Mouse (Mus musculus): Measurements from ENCODE around the gene Fzd10.

Gene Fzd10

DNA sequence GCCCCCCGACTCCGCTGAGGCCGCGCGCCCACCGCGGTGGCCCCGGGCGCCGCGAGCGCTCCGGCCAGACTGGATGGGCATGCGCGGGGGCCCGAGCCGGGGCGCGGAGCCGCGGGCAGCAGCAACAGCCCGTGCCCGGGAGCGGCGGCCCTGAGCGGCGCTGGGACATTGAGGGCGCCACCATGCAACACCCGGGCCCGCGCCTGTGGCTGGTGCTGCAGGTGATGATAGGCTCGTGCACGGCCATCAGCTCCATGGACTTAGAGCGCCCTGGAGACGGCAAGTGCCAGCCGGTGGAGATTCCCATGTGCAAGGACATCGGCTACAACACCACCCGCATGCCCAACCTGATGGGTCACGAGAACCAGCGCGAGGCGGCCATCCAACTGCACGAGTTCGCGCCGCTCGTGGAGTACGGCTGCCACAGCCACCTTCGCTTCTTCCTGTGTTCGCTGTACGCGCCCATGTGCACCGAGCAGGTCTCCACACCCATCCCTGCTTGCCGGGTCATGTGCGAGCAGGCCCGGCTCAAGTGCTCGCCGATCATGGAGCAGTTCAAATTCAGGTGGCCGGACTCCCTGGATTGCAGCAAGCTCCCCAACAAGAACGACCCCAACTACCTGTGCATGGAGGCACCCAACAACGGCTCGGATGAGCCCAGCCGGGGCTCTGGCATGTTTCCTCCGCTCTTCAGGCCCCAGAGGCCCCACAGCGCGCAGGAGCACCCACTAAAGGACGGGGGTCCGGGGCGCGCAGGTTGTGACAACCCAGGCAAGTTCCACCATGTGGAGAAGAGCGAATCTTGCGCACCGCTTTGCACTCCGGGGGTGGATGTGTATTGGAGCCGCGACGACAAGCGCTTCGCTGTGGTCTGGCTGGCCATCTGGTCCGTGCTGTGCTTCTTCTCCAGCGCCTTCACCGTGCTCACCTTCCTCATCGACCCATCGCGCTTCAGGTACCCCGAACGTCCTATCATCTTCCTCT is 684 bp downstream of the Fzd10 start:
- no peak for DNase-seq (ENCODE audit: low read depth in 1 of 2, low spot score in 2 of 2)

DNA sequence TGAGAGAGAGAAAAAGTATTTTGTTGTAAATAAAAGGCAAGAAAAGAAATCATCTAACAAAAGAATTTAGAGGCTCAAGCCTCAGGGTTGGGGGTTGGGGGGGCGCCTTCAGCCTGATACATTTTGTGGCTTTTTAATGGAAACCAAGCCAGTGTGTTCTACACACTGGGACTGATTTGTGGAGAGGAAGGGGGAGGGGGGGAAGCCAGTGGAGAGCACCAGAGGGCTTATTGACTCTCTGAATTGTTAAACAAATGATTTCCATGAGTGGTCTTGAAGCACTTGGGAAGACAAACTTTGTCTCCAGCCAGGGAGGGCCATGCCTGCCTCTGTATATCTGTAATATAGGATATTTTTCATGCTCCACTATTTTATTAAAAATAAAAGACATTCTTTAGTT is 3.0 kb downstream of the Fzd10 start:
- no peak for DNase-seq (ENCODE audit: low read depth in 1 of 2, low spot score in 2 of 2)

DNA sequence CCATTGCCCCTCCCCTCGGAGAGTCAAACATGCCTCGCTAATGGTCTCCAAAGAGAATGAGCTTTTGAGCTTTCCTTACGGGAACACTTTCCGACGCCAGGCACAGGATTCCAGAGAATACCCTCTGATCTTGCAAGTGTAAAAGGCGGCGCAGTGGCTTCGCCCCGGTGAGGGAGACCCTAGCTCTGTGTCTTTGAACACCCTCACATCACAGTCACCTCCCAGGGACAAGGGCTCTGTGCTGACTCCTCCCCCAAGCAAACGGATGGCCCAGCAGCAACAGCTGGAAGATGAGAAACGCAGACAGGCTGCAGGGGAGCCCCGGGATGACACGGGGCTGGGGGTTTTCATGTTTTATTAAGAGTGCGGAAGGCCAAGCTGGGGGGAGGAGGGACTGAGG is 6.0 kb downstream of the Fzd10 start:
- no peak for DNase-seq (ENCODE audit: low read depth in 1 of 2, low spot score in 2 of 2)

DNA sequence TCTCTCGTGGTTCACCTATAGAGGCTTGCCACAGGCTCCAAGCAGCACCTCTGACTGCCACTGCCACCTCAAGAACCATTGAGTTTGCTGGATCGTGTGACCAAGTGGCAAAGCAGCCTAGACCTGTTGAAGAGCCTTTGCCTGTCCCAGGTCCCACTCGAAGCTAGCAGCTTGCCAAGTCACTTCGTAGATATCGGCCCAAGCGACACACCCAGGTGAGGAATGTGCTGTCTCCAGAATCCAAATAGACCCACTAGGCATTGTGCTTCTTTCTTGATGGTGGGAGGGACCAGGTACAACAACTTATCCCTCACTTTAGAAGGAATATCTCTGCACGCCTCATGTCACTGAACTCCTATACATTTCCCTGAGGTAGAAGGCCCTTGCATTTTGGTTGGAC is 8.4 kb downstream of the Fzd10 start:
- no peak for DNase-seq (ENCODE audit: low read depth in 1 of 2, low spot score in 2 of 2)

DNA sequence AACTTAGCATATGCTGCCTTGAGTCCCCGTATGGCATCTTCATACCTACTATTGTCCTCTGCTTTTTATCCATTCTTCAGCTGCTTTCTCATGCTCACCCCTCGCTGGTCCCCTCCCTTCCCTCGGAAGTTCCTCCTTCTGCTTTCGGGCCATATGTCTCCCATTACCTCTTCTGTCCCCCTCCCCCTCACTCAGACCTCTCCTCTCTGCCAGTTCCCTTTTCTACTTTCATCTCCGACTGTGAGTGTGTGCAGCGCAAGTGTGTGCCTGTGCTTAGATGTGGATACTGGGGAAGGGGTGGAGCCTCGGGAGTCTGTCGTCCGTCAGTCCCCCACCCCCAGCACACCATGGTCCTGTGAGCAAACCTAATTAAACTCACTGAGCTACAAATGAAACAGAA is 17.0 kb downstream of the Fzd10 start:
- peak; percentile 11 to 24 for DNase-seq (ENCODE audit: low read depth in 1 of 2, low spot score in 2 of 2)

DNA sequence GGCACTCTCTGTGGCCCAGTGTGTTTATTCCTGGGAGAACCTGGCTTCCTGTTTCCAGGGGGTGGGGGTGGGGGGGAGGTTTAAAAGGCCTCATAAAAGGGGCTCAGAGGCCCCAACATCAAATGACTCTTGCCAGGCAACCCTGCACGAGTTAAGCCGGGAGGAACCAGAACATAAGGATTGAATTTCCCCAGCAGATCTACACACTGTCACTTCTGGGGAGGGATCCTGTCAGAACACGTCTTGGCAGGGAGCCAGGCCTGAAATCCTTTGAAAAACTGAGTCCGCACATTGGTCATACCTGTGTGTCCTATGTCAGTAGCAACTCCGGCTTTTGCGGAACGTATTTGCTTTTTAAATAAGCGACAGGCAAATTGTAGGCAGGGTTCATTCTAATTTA is 19.3 kb downstream of the Fzd10 start:
- DNase-seq (ENCODE audit: low read depth in 1 of 2, low spot score in 2 of 2): no peak

DNA sequence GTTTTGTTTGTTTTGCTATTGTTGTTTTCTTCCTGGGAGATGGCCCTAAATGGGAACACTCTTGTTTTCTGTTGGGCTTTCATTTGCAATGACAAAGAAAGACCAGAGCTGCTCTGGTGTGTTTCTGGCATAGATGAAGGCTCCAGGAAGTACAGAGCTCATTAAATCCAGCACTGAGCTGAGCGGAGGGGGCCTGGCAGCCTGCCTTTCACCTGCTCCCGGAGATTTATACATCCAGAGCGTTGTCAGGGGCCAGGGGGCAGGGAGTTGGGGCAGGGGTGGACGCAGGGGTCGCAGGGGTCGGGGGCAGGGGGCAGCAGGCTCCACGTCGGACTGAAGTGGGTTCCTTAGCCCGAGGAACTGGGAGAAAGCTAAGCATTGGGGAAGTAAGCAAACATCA is 19.8 kb downstream of the Fzd10 start:
- DNase-seq (ENCODE audit: low read depth in 1 of 2, low spot score in 2 of 2): no peak

DNA sequence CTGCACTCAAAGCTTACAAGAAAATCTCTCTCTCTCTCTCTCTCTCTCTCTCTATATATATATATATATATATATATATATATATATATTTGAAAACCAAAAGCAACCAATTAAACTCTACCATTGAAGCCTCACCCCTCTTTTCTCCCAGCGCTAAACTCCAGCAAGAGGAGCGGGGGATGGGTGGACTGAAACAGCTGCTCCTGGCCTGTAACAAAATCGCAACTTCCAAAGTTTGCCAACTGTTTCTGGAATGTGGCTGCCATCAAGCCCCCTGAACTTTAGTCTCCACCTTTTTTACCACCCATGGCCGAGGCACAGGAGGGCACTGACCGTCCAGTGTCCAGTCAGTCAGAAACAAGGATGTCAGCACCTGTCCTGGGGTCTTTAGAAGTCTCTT is 27.1 kb downstream of the Fzd10 start:
- no peak for DNase-seq (ENCODE audit: low read depth in 1 of 2, low spot score in 2 of 2)

DNA sequence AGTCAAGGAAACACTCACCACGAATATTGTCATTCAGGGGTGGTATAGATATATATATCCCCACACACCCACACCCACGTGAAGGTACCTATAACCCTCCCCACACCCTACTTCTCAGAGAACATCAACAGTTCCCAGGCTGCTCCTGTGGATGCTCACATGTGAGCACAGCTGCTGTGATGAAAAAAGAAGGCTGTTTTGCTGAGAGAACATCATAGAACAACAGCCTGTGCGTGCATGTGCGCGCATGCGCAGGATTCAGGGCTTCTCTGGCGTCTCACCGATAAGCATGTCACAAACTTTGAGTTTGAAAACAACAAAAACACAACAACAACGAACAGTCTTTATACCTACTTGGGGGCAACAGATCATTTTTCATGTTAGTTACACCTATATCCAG is 36.0 kb downstream of the Fzd10 start:
- DNase-seq (ENCODE audit: low read depth in 1 of 2, low spot score in 2 of 2): no peak

DNA sequence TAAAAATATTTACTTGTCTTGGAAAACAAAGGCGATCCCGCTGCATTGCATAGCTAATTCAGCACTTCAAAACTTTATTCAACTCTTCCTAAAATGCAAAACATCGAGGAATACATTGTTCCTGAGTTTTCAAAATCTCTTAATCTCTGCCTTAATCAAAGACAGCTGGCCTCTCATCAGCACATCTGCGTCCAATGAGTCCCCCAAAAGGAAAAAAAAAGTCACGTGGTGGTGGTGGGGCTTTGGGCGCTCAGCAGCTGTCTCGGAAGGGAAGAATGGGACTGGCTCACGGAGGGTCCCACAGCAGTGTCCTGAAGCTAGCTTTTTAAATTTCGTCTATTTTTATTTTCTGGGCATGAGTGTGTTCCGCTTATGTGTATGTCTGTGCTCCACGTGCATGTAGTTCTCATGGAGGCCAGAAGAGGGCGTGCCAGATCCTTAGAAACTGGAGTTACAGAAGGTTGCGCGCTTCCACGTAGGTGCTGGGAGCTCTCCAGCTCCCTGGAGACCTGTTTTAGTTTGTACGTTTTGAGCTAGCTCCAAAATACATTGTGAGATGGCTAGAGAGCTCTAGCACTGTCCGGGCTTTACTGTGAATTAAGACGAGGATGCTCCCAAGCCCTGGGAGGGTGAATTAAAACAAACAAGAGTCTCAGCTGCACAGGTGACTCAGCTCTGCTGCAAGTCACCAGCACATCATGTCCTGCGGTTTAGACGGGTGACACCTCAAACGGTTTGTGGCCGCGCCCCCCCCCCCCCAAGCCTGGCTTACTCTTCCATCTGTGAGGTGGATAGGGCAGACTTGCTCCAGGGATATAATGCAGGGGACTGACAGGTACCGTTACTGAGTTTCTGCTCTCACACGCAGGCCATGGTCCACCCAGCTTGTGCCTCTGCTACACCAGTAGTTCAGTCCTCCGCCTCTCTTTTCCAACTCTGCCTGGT is 36.7 kb downstream of the Fzd10 start:
- no peak for DNase-seq (ENCODE audit: low read depth in 1 of 2, low spot score in 2 of 2)

DNA sequence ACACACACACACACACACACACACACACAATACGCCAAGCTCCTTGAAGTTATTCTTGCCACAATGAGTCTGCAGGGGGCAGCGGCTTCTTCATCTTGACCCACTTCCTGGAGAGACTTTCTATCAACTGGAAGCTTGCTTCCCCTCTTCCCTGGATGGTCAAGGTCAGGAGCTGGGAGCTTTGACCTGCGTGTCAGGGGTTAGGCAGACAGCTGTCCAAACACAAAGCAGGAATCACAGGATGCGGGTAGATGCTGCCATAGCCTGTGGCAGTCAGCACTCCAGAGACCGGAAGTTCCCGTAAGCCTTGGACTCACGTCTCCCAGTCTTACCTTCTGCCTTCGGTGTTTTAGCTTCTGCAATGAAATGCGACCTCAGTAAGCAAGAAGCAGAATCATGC is 38.1 kb downstream of the Fzd10 start:
- no peak for DNase-seq (ENCODE audit: low read depth in 1 of 2, low spot score in 2 of 2)

DNA sequence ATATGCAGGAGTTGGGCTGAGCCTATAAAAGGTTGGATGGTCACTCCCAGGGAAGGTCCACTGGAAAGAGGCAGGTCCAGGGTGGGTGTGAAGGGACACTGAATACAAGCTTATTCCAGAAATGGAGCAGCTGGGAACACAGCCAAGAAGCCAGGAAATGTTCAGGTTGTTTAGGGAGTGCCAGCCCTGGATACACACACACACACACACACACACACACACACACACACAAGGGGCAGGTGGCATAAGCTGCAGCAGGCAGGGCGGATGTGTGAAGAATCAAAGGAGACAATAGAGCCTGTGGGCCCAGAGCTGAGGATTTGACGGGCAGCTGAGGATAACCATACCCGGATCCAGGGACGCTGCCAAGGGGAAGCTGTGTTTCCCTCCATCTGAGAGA is 42.4 kb downstream of the Fzd10 start:
- DNase-seq (ENCODE audit: low read depth in 1 of 2, low spot score in 2 of 2): no peak

DNA sequence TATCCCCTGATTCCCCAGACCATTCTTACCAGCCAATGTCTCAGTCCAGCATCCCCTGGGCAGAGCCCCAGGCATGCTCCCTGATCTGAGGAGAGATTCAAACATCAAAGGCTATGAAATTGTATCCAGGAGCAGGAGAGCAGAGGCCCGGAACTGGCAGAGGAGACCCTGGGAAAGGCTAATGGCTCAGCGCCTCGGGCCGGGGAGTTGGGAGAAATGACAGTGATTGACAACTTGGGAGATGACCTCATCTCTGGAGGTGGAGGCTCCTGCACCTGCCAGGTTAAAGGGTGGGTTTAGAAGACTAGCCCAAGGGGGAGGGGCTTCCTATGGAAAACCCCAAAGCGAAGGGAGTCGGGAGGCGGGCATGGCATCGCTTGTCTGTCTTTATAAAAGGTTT is 45.1 kb downstream of the Fzd10 start:
- DNase-seq (ENCODE audit: low read depth in 1 of 2, low spot score in 2 of 2): no peak

DNA sequence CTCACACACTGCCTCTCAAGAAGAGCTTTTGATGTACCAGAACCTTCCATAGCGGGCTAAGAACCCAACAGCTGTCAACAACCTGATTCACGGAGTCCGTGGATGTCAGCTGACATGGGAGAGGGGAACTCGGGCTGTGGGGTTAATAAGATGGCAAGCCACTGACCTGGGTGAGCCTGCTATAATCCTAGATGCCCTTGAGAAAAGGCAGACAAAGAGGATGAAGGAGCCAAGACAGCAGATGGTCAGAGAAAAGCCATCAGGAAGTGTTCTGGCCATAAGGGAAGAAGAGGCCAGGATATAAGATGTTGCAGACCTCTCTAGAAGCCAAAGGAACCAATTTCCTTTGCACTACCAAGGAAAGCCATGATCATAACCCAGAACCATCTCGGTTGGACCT is 45.6 kb downstream of the Fzd10 start:
- no peak for DNase-seq (ENCODE audit: low read depth in 1 of 2, low spot score in 2 of 2)

DNA sequence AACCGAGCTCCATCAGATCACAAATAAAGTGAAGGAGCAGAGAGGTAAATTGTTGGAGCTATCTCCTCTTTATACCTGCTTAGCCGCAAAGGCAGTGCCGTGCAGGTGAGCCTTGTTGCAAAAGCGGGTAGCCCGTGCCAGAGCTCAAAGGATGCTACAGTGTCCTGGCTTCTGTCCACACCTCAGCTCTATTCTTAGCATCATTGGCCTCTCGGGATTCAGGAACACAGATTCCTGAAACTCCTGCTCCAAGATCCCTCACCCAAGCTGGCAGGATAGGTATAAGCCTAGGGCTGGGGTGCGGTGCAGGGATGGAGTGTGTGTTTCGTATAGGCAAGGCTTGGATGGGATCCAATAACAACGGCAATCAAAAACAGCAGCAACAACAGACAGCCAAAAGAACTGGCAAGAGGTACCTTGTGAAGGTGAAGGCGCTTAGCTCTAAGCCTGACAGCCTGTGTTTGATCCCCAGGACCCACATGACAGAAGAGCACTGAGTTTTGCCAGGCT is 46.6 kb downstream of the Fzd10 start:
- DNase-seq (ENCODE audit: low read depth in 1 of 2, low spot score in 2 of 2): no peak

DNA sequence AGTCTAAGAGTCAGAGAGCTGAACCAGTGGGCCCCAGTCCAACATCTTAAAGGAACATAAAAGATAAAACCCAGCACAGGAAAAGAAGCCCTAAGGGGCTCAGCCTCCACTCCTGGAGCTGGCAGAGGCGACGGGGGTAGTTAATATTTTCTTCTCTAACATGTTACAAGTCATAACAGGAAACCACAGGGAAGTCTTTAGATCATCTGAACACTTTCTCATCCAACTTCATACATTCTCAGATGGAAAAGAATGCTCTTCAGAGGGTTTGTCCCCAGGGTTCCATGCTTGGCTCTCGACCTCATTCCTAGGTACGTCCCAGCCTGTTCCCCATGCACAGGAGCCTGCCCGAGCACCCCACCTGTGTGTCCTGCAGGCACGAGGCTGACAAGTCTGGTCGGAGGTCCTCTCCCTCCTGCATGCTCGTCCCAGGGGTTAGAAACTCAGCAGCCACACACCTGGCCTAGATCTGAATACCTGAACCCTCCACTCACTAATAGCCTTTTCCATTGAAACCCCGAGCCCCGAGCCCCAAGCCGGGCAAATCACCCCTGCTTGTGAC is 48.8 kb downstream of the Fzd10 start:
- no peak for DNase-seq (ENCODE audit: low read depth in 1 of 2, low spot score in 2 of 2)
